Mouse (Mus musculus) heart, embryonic 16.5 days (tissue): ENCODE data around the gene Dedd2. TPM values are rescaled to one million over a fixed set of nuclear protein-coding genes. Genes with fewer than 3 reads are reported as not detected.

Experiments used
- ATAC-seq: fragments of 200-750 bp; cut with Nextera tagmentation; replicated peaks from 2 replicates; pipeline ENCODE4 v1.8.0; 2017; ENCODE audit warnings: moderate number of reproducible peaks; ENCODE audit not compliant: insufficient read depth, low FRiP score; ENCODE audit errors: extremely low read depth
- H3K27ac ChIP-seq: fragments of 300-500 bp; sonication (generic); 2 replicates; pipeline ENCODE4 v1.5.1; 2014; ENCODE audit warnings: mild to moderate bottlenecking, low read length, control low read depth, moderate library complexity
- H3K27me3 ChIP-seq: fragments of 300-500 bp; sonication (generic); 2 replicates; pipeline ENCODE4 v1.6.1; 2014; ENCODE audit warnings: low read length, mixed read lengths; ENCODE audit not compliant: control insufficient read depth, insufficient read depth
- H3K36me3 ChIP-seq: fragments of 300-500 bp; sonication (generic); 2 replicates; pipeline ENCODE4 v1.6.1; 2014; ENCODE audit not compliant: control insufficient read depth, insufficient read depth
- H3K4me1 ChIP-seq: fragments of 300-500 bp; sonication (generic); 2 replicates; pipeline ENCODE4 v1.6.1; 2014; ENCODE audit warnings: low read length, mixed read lengths; ENCODE audit not compliant: control insufficient read depth, insufficient read depth
- H3K4me2 ChIP-seq: fragments of 300-500 bp; sonication (generic); 2 replicates; pipeline ENCODE4 v1.6.1; 2014; ENCODE audit warnings: low read depth, mild to moderate bottlenecking, control low read depth, low read length
- H3K4me3 ChIP-seq: fragments of 300-500 bp; sonication (generic); 2 replicates; pipeline ENCODE4 v1.5.1; 2014; ENCODE audit warnings: mild to moderate bottlenecking, control low read depth, low read length
- H3K9ac ChIP-seq: fragments of 300-500 bp; sonication (generic); 2 replicates; pipeline ENCODE4 v1.6.1; 2014; ENCODE audit warnings: low read length, control low read depth
- H3K9me3 ChIP-seq: fragments of 300-500 bp; sonication (generic); replicated peaks from 2 replicates; pipeline ENCODE4 v1.6.1; 2016; ENCODE audit warnings: low read length; ENCODE audit not compliant: control insufficient read depth
- WGBS: fragments of 180-500 bp; shearing (Covaris S2); extraction: QIAGEN DNeasy Blood & Tissue Kit; methylation state at CpG from one replicate; pipeline ENCODE4 v1.1.7; 2014; 5-methylcytosine and 5-hydroxymethylcytosine counted together
- polyA plus RNA-seq: library from polyadenylated mRNA; unstranded; fragments of >200 nt; fragmentation: Nextera tagmentation; extraction: Ambion mirVana; gene quantifications from 2 replicates; pipeline ENCODE4 v1.2.1, GENCODE M21; 2015

Gene Dedd2
- polyA plus RNA-seq, 1 experiment from 2014 or later = 8.6 TPM

- H3K27me3 ChIP-seq = no peaks in the 10 kb centered on the region
- ATAC-seq = peak; percentile 34; the same call in 1 of the 2 replicates
- peak overlapping the region; percentile 90 for H3K4me3 ChIP-seq
- WGBS = under 1% methylated on average over 30 of the region's 30 CpGs
- H3K9ac ChIP-seq = peak overlapping the region; percentile 48
- H3K4me2 ChIP-seq = peak overlapping the region; percentile 82
- H3K4me1 ChIP-seq = peaks cover 36% of the 10 kb centered on the region
- no peaks in the 10 kb centered on the region for H3K9me3 ChIP-seq
- H3K27ac ChIP-seq = peak overlapping the region; percentile 95
- peaks cover 13% of the 10 kb centered on the region for H3K36me3 ChIP-seq
Measured at GRCm38 (mm10) chr7:25238829-25239623, 18.6 kb upstream of the Dedd2 start.

GRCm38 (mm10) chr7:25238015-25238706 lies 17.7 kb upstream of the Dedd2 start:
- ATAC-seq = peak; percentile 87
- H3K4me1 ChIP-seq = peaks cover 36% of the 10 kb centered on the region
- H3K4me3 ChIP-seq = peak overlapping the region; percentile 90
- H3K4me2 ChIP-seq = peak overlapping the region; percentile 82
- H3K27ac ChIP-seq = peak overlapping the region; percentile 95
- no peaks in the 10 kb centered on the region for H3K9me3 ChIP-seq
- peak overlapping the region; percentile 63 for H3K9ac ChIP-seq
- H3K36me3 ChIP-seq = peaks cover 14% of the 10 kb centered on the region
- under 1% methylated on average over 23 of the region's 23 CpGs for WGBS
- no peaks in the 10 kb centered on the region for H3K27me3 ChIP-seq

GRCm38 (mm10) chr7:25237249-25238014 lies 17.0 kb upstream of the Dedd2 start, which contains the start of gene Gsk3a:
Gene Gsk3a, minus strand, starts transcription at chr7:25237851.
- Histone ChIP-seq H3K27ac (peak within 1 kb of the TSS; percentile 95), H3K4me1 (peaks cover 36% of the 10 kb centered on the region), H3K27me3 (no peaks in the 10 kb centered on the region), H3K9ac (peak within 1 kb of the TSS; percentile 98), H3K4me2 (peak within 1 kb of the TSS; percentile 82), H3K9me3 (no peaks in the 10 kb centered on the region), H3K4me3 (peak within 1 kb of the TSS; percentile 90), H3K36me3 (peaks cover 12% of the 10 kb centered on the region)
- peak; percentile 85 for ATAC-seq
- under 1% methylated on average over 69 of the region's 76 CpGs for WGBS

GRCm38 (mm10) chr7:25235526-25235925 lies 15.1 kb upstream of the Dedd2 start:
- peaks cover 28% of the 10 kb centered on the region for H3K4me1 ChIP-seq
- H3K4me2 ChIP-seq = no peak overlapping the region
- H3K36me3 ChIP-seq = peaks cover 28% of the 10 kb centered on the region
- no peaks in the 10 kb centered on the region for H3K27me3 ChIP-seq
- ATAC-seq = no peak
- H3K9ac ChIP-seq = 0 out of 2 replicates have a peak overlapping the region, but pooled peaks have one; percentile 14
- WGBS = 92% methylated on average over 5 of the region's 5 CpGs
- no peak overlapping the region for H3K27ac ChIP-seq
- H3K4me3 ChIP-seq = no peak overlapping the region
- H3K9me3 ChIP-seq = no peaks in the 10 kb centered on the region

GRCm38 (mm10) chr7:25233061-25233460 lies 12.6 kb upstream of the Dedd2 start:
- Histone ChIP-seq H3K27ac (peak overlapping the region; percentile 33; the same call in 1 of the 2 replicates), H3K36me3 (peaks cover 50% of the 10 kb centered on the region), H3K9ac (no peak overlapping the region), H3K9me3 (no peaks in the 10 kb centered on the region), H3K4me1 (peaks cover 16% of the 10 kb centered on the region), H3K27me3 (no peaks in the 10 kb centered on the region), H3K4me2 (no peak overlapping the region), H3K4me3 (no peak overlapping the region)
- no peak for ATAC-seq
- 68% methylated on average over 2 of the region's 2 CpGs for WGBS

- Histone ChIP-seq H3K36me3 (peaks cover 59% of the 10 kb centered on the region), H3K27me3 (no peaks in the 10 kb centered on the region), H3K9me3 (no peaks in the 10 kb centered on the region), H3K4me3 (no peak overlapping the region), H3K9ac (no peak overlapping the region), H3K4me1 (peaks cover 16% of the 10 kb centered on the region), H3K4me2 (no peak overlapping the region), H3K27ac (peak overlapping the region; percentile 57; the same call in 1 of the 2 replicates)
- ATAC-seq = no peak
- 56% methylated on average over 5 of the region's 5 CpGs for WGBS
Measured at GRCm38 (mm10) chr7:25232101-25232648, 11.8 kb upstream of the Dedd2 start.

GRCm38 (mm10) chr7:25230690-25231285 lies 10.4 kb upstream of the Dedd2 start:
- Histone ChIP-seq H3K27me3 (no peaks in the 10 kb centered on the region), H3K4me2 (no peak overlapping the region), H3K9ac (no peak overlapping the region), H3K36me3 (peaks cover 71% of the 10 kb centered on the region), H3K4me3 (no peak overlapping the region), H3K9me3 (no peaks in the 10 kb centered on the region), H3K27ac (no peak overlapping the region), H3K4me1 (peaks cover 6% of the 10 kb centered on the region)
- ATAC-seq = 0 out of 2 replicates have a peak, but pooled peaks have one; percentile 26
- WGBS = 74% methylated on average over 9 of the region's 9 CpGs

- Histone ChIP-seq H3K36me3 (peaks cover 68% of the 10 kb centered on the region), H3K27ac (no peak overlapping the region), H3K9me3 (no peaks in the 10 kb centered on the region), H3K4me3 (no peak overlapping the region), H3K4me2 (no peak overlapping the region), H3K27me3 (no peaks in the 10 kb centered on the region), H3K9ac (no peak overlapping the region), H3K4me1 (no peaks in the 10 kb centered on the region)
- WGBS = 96% methylated on average over 1 of the region's 1 CpGs
- ATAC-seq = no peak
Measured at GRCm38 (mm10) chr7:25227523-25228300, 7.3 kb upstream of the Dedd2 start.
